Mouse (Mus musculus) stomach, postnatal 0 days (tissue): Measurements from ENCODE around the gene Atp6v0e2. TPM values are rescaled to one million over a fixed set of nuclear protein-coding genes. Genes with fewer than 3 reads are reported as not detected.
"Not testable (repeated sequence)": the region's sequence is repeated elsewhere in the genome, so short reads cannot be mapped to it uniquely, and the experiment has no call there.

Source experiments
- ATAC-seq: fragments of 200-750 bp; cut with Nextera tagmentation; 2 replicates; pipeline ENCODE4 v1.8.0; 2017; ENCODE audit not compliant: low FRiP score, low TSS enrichment
- DNase-seq: peaks from one replicate; pipeline ENCODE4 v3.0.0-alpha.2; 2016; ENCODE audit warnings: low spot score
- H3K27ac ChIP-seq: fragments of 300-500 bp; sonication (generic); replicated peaks from 2 replicates; pipeline ENCODE4 v1.5.1; 2014; ENCODE audit warnings: mild to moderate bottlenecking, control low read depth
- H3K27me3 ChIP-seq: fragments of 300-500 bp; sonication (generic); 2 replicates; pipeline ENCODE4 v1.6.1; 2014; ENCODE audit warnings: low read length; ENCODE audit not compliant: control insufficient read depth, insufficient read depth
- H3K36me3 ChIP-seq: fragments of 300-500 bp; sonication (generic); 2 replicates; pipeline ENCODE4 v1.6.1; 2014; ENCODE audit warnings: low read length, mixed read lengths; ENCODE audit not compliant: control insufficient read depth, insufficient read depth
- H3K4me1 ChIP-seq: fragments of 300-500 bp; sonication (generic); replicated peaks from 2 replicates; pipeline ENCODE4 v1.6.1; 2014; ENCODE audit warnings: antibody characterized with exemption; ENCODE audit not compliant: control insufficient read depth, insufficient read depth
- H3K4me2 ChIP-seq: fragments of 300-500 bp; sonication (generic); replicated peaks from 2 replicates; pipeline ENCODE4 v1.6.1; 2014; ENCODE audit warnings: low read depth, mild to moderate bottlenecking, control low read depth, moderate library complexity
- H3K4me3 ChIP-seq: fragments of 300-500 bp; sonication (generic); 2 replicates; pipeline ENCODE4 v1.5.1; 2014; ENCODE audit warnings: low read depth, low read length, control low read depth
- H3K9ac ChIP-seq: fragments of 300-500 bp; sonication (generic); 2 replicates; pipeline ENCODE4 v1.6.1; 2014; ENCODE audit warnings: mild to moderate bottlenecking, low read length, control low read depth, mixed read lengths
- H3K9me3 ChIP-seq: fragments of 300-500 bp; sonication (generic); 2 replicates; pipeline ENCODE4 v1.6.1; 2016; ENCODE audit warnings: low read length; ENCODE audit not compliant: control insufficient read depth
- CTCF ChIP-seq: IDR thresholded peaks from 2 replicates; pipeline ENCODE4 v1.5.1; 2016; ENCODE audit warnings: antibody characterized with exemption, low read depth, mild to moderate bottlenecking, moderate library complexity
- EP300 ChIP-seq: optimal IDR thresholded peaks from 2 replicates; pipeline ENCODE3; 2016; ENCODE audit warnings: antibody characterized with exemption
- WGBS: fragments of 180-500 bp; shearing (Covaris S2); extraction: QIAGEN DNeasy Blood & Tissue Kit; methylation state at CpG from one replicate; pipeline ENCODE4 v1.1.7; 2014; 5-methylcytosine and 5-hydroxymethylcytosine counted together
- polyA plus RNA-seq: library from polyadenylated mRNA; unstranded; fragments of >200 nt; fragmentation: Nextera tagmentation; extraction: Ambion mirVana; gene quantifications from 2 replicates; pipeline ENCODE4 v1.2.1, GENCODE M21; 2015

The Atp6v0e2 gene
- polyA plus RNA-seq, 1 experiment from 2014 or later = 22.1 TPM

GRCm38 (mm10) chr6:48497521-48497920 is 39.9 kb upstream of the Atp6v0e2 start:
- Histone ChIP-seq H3K4me1 (no peaks in the 10 kb centered on the region), H3K9me3 (no peaks in the 10 kb centered on the region), H3K9ac (no peak overlapping the region), H3K27ac (no peak overlapping the region), H3K4me3 (no peak overlapping the region), H3K4me2 (no peak overlapping the region), H3K27me3 (no peaks in the 10 kb centered on the region), H3K36me3 (no peaks in the 10 kb centered on the region)
- ATAC-seq = no peak
- no peak for DNase-seq
- TF ChIP-seq CTCF (no peak), EP300 (no peak)
- 93% methylated on average over 4 of the region's 4 CpGs for WGBS

GRCm38 (mm10) chr6:48503847-48504240 is 33.6 kb upstream of the Atp6v0e2 start:
- H3K4me3 ChIP-seq = peak overlapping the region; percentile 66; the same call in 1 of the 2 replicates
- ATAC-seq = peak; percentile 27; the same call in 1 of the 2 replicates
- no peak overlapping the region; the same call in 1 of the 2 replicates for H3K4me2 ChIP-seq
- 0 out of 2 replicates have a peak, but pooled peaks cover 2% of the 10 kb centered on the region for H3K4me1 ChIP-seq
- no peak for DNase-seq
- H3K9ac ChIP-seq = no peak overlapping the region
- WGBS = 3% methylated on average over 2 of the region's 2 CpGs
- H3K36me3 ChIP-seq = no peaks in the 10 kb centered on the region
- no peak for TF ChIP-seq CTCF
- no peak for TF ChIP-seq EP300
- H3K27me3 ChIP-seq = no peaks in the 10 kb centered on the region
- no peak overlapping the region for H3K27ac ChIP-seq
- H3K9me3 ChIP-seq = no peaks in the 10 kb centered on the region

GRCm38 (mm10) chr6:48504241-48504854 is 33.1 kb upstream of the Atp6v0e2 start:
- peak; percentile 94 for ATAC-seq
- Histone ChIP-seq H3K36me3 (no peaks in the 10 kb centered on the region), H3K4me2 (peak overlapping the region; percentile 89), H3K27me3 (no peaks in the 10 kb centered on the region), H3K9me3 (no peaks in the 10 kb centered on the region), H3K9ac (peak overlapping the region; percentile 75), H3K4me1 (0 out of 2 replicates have a peak, but pooled peaks cover 2% of the 10 kb centered on the region), H3K27ac (peak overlapping the region; percentile 82), H3K4me3 (peak overlapping the region; percentile 66)
- peak; percentile 72 for DNase-seq
- TF ChIP-seq CTCF (peak; percentile 62), EP300 (no peak)
- 0% methylated on average over 26 of the region's 26 CpGs for WGBS

- Histone ChIP-seq H3K4me3 (no peak overlapping the region), H3K27me3 (no peaks in the 10 kb centered on the region), H3K4me1 (0 out of 2 replicates have a peak, but pooled peaks cover 2% of the 10 kb centered on the region), H3K27ac (no peak overlapping the region), H3K4me2 (no peak overlapping the region), H3K36me3 (peaks cover 11% of the 10 kb centered on the region; the same call in 1 of the 2 replicates), H3K9ac (no peak overlapping the region), H3K9me3 (no peaks in the 10 kb centered on the region)
- DNase-seq (no peak), ATAC-seq (no peak)
- TF ChIP-seq EP300 (no peak), CTCF (no peak)
- WGBS = 77% methylated on average over 4 of the region's 4 CpGs
Measured at GRCm38 (mm10) chr6:48508087-48508486, 29.3 kb upstream of the Atp6v0e2 start.

GRCm38 (mm10) chr6:48510426-48510825 is 27.0 kb upstream of the Atp6v0e2 start:
- H3K36me3 ChIP-seq = peaks cover 15% of the 10 kb centered on the region; the same call in 1 of the 2 replicates

GRCm38 (mm10) chr6:48511861-48512260 is 25.6 kb upstream of the Atp6v0e2 start:
- Histone ChIP-seq H3K27me3 (no peaks in the 10 kb centered on the region), H3K4me1 (no peaks in the 10 kb centered on the region), H3K27ac (no peak overlapping the region), H3K4me3 (no peak overlapping the region), H3K9me3 (no peaks in the 10 kb centered on the region), H3K36me3 (peaks cover 18% of the 10 kb centered on the region), H3K4me2 (no peak overlapping the region), H3K9ac (no peak overlapping the region)
- WGBS = 87% methylated on average over 7 of the region's 7 CpGs
- DNase-seq = no peak
- TF ChIP-seq CTCF = no peak
- TF ChIP-seq EP300 = no peak
- no peak for ATAC-seq

More at GRCm38 (mm10) chr6:48510426-48510825, 27.0 kb upstream of the Atp6v0e2 start:
- H3K27me3 ChIP-seq = no peaks in the 10 kb centered on the region
- 0 out of 2 replicates have a peak, but pooled peaks cover 2% of the 10 kb centered on the region for H3K4me1 ChIP-seq
- no peak overlapping the region for H3K9ac ChIP-seq
- WGBS = 84% methylated on average over 4 of the region's 4 CpGs
- ATAC-seq (no peak), DNase-seq (no peak)
- TF ChIP-seq EP300 = no peak
- TF ChIP-seq CTCF = no peak
- H3K4me2 ChIP-seq = no peak overlapping the region
- H3K27ac ChIP-seq = no peak overlapping the region
- no peak overlapping the region for H3K4me3 ChIP-seq
- H3K9me3 ChIP-seq = no peaks in the 10 kb centered on the region

GRCm38 (mm10) chr6:48524882-48525281 is 12.5 kb upstream of the Atp6v0e2 start:
- not testable (repeated sequence) for ATAC-seq, H3K27me3 ChIP-seq, H3K4me3 ChIP-seq, H3K4me2 ChIP-seq, H3K9ac ChIP-seq, H3K36me3 ChIP-seq, DNase-seq, H3K9me3 ChIP-seq, H3K27ac ChIP-seq, H3K4me1 ChIP-seq
- WGBS = 96% methylated on average over 12 of the region's 16 CpGs
